Mouse (Mus musculus) T-helper 17 cell (primary cell): ENCODE measurements around the gene Usf2.
"Not testable (repeated sequence)": the region's sequence is repeated elsewhere in the genome, so short reads cannot be mapped to it uniquely, and the experiment has no call there.

Experiments used
- in situ Hi-C, 2 experiments: fragments of 300-600 bp; cut with MboI, MseI; formaldehyde crosslinking; loops; 1 replicate in 1 of 2; 2 replicates in 1 of 2; pipeline ENCODE4 v1.15.1; 2025; ENCODE audit warnings: high pct_unique_total_duplicates in 2 of 2

Gene Usf2

GRCm38 (mm10) chr7:30958866-30959487 lies 2.4 kb upstream of the Usf2 start:
- in situ Hi-C loops = no loop called here

GRCm38 (mm10) chr7:30958109-30958865 lies 1.7 kb upstream of the Usf2 start:
- in situ Hi-C loops = no loop called here

GRCm38 (mm10) chr7:30957367-30957783 lies 772 bp upstream of the Usf2 start:
- in situ Hi-C loops = no loop called here

GRCm38 (mm10) chr7:30956357-30956751 lies 249 bp downstream of the Usf2 start:
- in situ Hi-C loops = no loop called here

GRCm38 (mm10) chr7:30955584-30956356 lies 833 bp downstream of the Usf2 start:
- in situ Hi-C loops = no loop called here

GRCm38 (mm10) chr7:30954971-30955520 lies 1.6 kb downstream of the Usf2 start:
- in situ Hi-C loops = no loop called here

GRCm38 (mm10) chr7:30954036-30954435 lies 2.6 kb downstream of the Usf2 start:
- in situ Hi-C loops = no loop called here

- in situ Hi-C loops = no loop called here
These were observed 3.1 kb downstream of the Usf2 start for GRCm38 (mm10) chr7:30953459-30953858.

GRCm38 (mm10) chr7:30952441-30953265 lies 4.0 kb downstream of the Usf2 start:
- in situ Hi-C loops = no loop called here

GRCm38 (mm10) chr7:30949902-30950301 lies 6.7 kb downstream of the Usf2 start:
- in situ Hi-C loops = not testable (repeated sequence)

GRCm38 (mm10) chr7:30945876-30946275 lies 10.7 kb downstream of the Usf2 start:
- in situ Hi-C loops = no loop called here

- in situ Hi-C loops = not testable (repeated sequence)
These were observed 11.1 kb downstream of the Usf2 start for GRCm38 (mm10) chr7:30945466-30945865.

- in situ Hi-C loops = not testable (repeated sequence)
These were observed 11.9 kb downstream of the Usf2 start for GRCm38 (mm10) chr7:30944706-30945105.

- in situ Hi-C loops = no loop called here
These were observed 12.5 kb downstream of the Usf2 start, which contains the start of gene Hamp for GRCm38 (mm10) chr7:30943909-30944635. Hamp (minus strand) TSS chr7:30944032.

GRCm38 (mm10) chr7:30942365-30942764 lies 14.2 kb downstream of the Usf2 start:
- in situ Hi-C loops = not testable (repeated sequence)

GRCm38 (mm10) chr7:30940070-30940469 lies 16.5 kb downstream of the Usf2 start:
- in situ Hi-C loops = not testable (repeated sequence)

GRCm38 (mm10) chr7:30935422-30936099 lies 21.0 kb downstream of the Usf2 start:
- in situ Hi-C loops = not testable (repeated sequence)

GRCm38 (mm10) chr7:30924581-30924980 lies 32.0 kb downstream of the Usf2 start, which contains the start of gene Hamp2:
Hamp2 (minus strand) TSS chr7:30924681.
- in situ Hi-C loops = not testable (repeated sequence)

GRCm38 (mm10) chr7:30924071-30924470 lies 32.5 kb downstream of the Usf2 start:
- in situ Hi-C loops = no loop called here

- in situ Hi-C loops = not testable (repeated sequence)
These were observed 34.1 kb downstream of the Usf2 start for GRCm38 (mm10) chr7:30922490-30922889.
